Mouse (Mus musculus): Measurements from ENCODE around the gene Tbc1d1. TPM values are rescaled to one million over a fixed set of nuclear protein-coding genes. Genes with fewer than 3 reads are reported as not detected.

The Tbc1d1 gene
- total RNA-seq, 2 experiments from 2014 or later, result 29.1 to 29.9 TPM

GRCm38 (mm10) chr5:64206875-64207274, 50.8 kb downstream of the Tbc1d1 start:
- DNase-seq, result no peak

- DNase-seq, result no peak
Observed at GRCm38 (mm10) chr5:64207800-64208199, 51.7 kb downstream of the Tbc1d1 start.

GRCm38 (mm10) chr5:64210817-64211216, 54.7 kb downstream of the Tbc1d1 start:
- DNase-seq, result no peak

GRCm38 (mm10) chr5:64211284-64211683, 55.2 kb downstream of the Tbc1d1 start:
- DNase-seq, result no peak

GRCm38 (mm10) chr5:64212206-64212605, 56.1 kb downstream of the Tbc1d1 start:
- no peak for DNase-seq

GRCm38 (mm10) chr5:64212619-64213018, 56.5 kb downstream of the Tbc1d1 start:
- no peak for DNase-seq

GRCm38 (mm10) chr5:64215806-64216205, 59.7 kb downstream of the Tbc1d1 start:
- DNase-seq, result no peak

- no peak for DNase-seq
Observed at GRCm38 (mm10) chr5:64216326-64216725, 60.2 kb downstream of the Tbc1d1 start.

GRCm38 (mm10) chr5:64217256-64217655, 61.2 kb downstream of the Tbc1d1 start:
- DNase-seq, result no peak

GRCm38 (mm10) chr5:64217816-64218602, 61.9 kb downstream of the Tbc1d1 start:
- no peak for DNase-seq

- no peak for DNase-seq
Observed at GRCm38 (mm10) chr5:64218603-64218999, 62.5 kb downstream of the Tbc1d1 start.

GRCm38 (mm10) chr5:64220776-64221175, 64.7 kb downstream of the Tbc1d1 start:
- DNase-seq, result no peak

- DNase-seq, result no peak
Observed at GRCm38 (mm10) chr5:64224735-64225425, 68.8 kb downstream of the Tbc1d1 start.

- DNase-seq, result no peak
Observed at GRCm38 (mm10) chr5:64228252-64228651, 72.1 kb downstream of the Tbc1d1 start.

- DNase-seq, result no peak
Observed at GRCm38 (mm10) chr5:64229336-64229866, 73.3 kb downstream of the Tbc1d1 start.

- DNase-seq, result peak; percentile 71 to 76
Observed at GRCm38 (mm10) chr5:64230061-64230466, 74.0 kb downstream of the Tbc1d1 start.

- DNase-seq, result peak in 1 of 2 experiments; percentile 15
Observed at GRCm38 (mm10) chr5:64230507-64231041, 74.5 kb downstream of the Tbc1d1 start.

GRCm38 (mm10) chr5:64232872-64233271, 76.8 kb downstream of the Tbc1d1 start:
- no peak for DNase-seq

- DNase-seq, result no peak
Observed at GRCm38 (mm10) chr5:64234269-64234985, 78.3 kb downstream of the Tbc1d1 start.

GRCm38 (mm10) chr5:64235250-64235649, 79.1 kb downstream of the Tbc1d1 start:
- DNase-seq, result no peak

GRCm38 (mm10) chr5:64236561-64236960, 80.5 kb downstream of the Tbc1d1 start:
- DNase-seq, result no peak

- DNase-seq, result no peak
Observed at GRCm38 (mm10) chr5:64237263-64237662, 81.2 kb downstream of the Tbc1d1 start.

GRCm38 (mm10) chr5:64237693-64238092, 81.6 kb downstream of the Tbc1d1 start:
- DNase-seq, result no peak

Data from layer of hippocampus, postnatal 36 days (tissue).